Mouse (Mus musculus) CD8-positive naive resting alpha-beta T cell, adult 2 months (primary cell): Measurements from ENCODE around the gene Syt15.
"Not testable (repeated sequence)": the region's sequence is repeated elsewhere in the genome, so short reads cannot be mapped to it uniquely, and the experiment has no call there.

ENCODE experiments used
- DNase-seq, 2 experiments: peaks; one replicate each; pipeline ENCODE4 v3.0.0; 2022; ENCODE audit warnings: low read depth in 2 of 2, low spot score in 2 of 2

The Syt15 gene

DNA sequence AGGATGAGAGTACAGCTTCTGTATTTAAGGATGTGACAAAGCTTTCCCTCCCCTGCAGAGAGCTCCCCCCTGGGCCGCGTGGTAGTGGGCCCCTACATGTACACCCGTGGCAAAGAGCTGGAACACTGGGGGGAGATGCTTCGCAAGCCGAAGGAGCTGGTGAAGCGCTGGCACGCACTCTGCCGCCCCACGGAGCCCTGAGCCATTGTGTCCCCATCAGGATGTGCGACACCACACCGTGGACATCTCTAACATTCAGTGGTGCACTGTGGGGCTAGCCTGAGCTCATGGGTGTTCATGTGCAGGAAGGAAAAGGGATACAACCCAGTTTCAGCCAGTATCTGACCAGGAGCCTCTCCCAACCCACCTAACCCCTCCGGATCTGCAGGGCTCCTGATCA, 8.6 kb downstream of the Syt15 start:
- no peak for DNase-seq

DNA sequence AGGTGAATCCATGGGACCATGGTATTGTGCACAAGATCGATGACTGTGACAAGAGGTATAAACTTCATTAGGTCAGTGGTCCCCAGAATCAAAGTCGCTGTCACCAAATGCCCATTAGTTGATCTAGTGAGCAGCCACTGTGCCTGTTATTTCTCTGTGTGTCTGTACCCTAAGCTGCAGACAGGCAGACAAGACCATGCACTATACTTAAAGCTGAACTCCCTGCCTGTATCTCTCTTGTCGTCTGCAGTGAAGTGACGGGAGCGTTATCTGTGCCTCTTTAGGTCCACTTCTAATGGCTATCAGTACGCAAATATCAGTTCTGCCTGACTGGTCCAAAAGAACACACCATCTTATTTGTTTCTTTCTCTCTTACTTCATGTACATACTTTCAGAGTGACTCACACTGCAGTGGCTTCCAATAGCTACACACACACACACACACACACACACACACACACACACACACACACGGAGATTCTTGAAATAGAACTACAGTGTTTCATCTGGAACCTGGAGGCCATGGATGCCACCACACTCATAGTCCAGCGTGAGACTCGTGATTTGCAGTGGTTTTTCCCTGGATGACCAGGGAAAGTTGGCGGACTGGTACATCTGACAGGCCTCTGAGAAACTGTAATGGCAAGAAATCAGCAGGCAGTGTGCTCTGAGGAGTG, 9.6 kb downstream of the Syt15 start:
- DNase-seq, result no peak

DNA sequence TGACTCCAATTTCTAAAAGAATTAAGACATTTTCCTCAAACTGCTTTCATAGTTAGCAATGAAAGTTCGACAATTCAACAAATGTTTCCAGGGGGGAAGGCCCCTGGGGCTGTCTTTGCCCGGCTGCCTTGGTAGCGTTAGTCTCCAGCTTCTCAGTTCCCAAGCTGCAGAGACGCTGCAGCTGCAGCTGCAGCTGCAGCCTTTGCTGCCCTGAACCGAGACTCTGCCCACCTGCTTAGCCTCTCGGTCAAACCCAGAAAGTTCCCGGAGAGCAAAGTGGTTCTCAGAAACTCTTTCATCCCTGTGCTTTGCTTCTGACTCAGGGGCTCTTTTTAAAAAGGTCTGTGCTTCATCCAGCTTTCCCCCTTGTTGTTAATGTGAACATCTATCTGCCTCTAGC, 12.9 kb downstream of the Syt15 start:
- no peak for DNase-seq

DNA sequence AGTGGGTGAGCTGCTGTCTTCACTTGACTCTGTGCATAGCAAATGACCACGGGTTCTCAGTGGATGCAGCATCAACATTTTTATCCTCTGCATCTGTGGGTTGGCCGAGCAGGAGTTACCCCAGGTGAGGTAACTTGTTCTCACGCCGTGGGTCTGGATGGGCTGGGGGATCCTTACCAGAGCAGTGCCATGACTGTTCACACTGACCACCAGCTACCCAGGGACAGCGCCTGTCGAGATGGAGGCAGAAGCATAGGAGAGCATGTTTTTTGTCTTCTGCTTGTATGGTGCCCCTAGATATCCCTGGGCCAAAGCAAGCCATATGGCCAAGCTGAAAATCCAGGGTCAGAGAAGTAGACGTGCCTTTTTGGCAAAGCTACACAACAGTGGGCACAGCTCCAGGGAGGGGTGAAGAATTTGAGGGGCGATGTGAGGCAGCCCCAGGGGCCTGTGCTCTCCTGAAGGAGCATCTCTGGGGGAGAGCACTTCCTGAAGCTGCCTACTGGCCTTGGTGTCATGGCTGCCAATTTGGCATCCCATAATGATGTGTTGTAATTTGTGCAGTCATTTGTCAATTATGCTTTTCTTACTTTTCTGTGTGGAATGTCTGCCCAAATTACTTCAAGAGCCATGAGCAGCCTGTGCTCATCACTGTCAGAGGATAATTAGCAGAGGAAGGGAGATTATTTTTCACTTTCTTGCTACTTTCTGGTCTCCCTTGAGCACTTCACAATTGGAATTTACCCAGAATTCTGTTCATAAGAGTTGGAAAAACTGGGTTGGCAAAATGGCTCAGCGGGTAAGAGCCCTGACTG, 13.7 kb downstream of the Syt15 start:
- no peak for DNase-seq

DNA sequence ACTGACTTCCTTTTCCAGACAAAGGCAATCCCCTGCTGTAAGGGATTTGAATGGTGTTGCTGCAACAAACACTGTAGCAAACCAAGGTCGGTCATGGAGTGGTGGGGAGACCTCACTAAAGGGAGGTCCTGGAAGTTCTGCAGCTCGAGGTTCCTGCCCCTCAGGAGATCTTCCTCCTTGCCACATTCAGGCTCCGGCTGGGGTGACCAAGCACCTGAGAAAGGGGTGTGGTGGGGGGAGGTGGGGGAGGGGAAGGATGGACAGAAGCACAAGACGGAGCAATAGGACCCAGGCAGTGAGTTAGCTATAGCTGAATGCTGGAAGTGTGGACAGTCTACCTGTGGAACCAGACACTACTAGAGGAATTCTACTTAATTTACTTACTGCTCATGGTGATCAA, 14.5 kb downstream of the Syt15 start:
- DNase-seq, result no peak

DNA sequence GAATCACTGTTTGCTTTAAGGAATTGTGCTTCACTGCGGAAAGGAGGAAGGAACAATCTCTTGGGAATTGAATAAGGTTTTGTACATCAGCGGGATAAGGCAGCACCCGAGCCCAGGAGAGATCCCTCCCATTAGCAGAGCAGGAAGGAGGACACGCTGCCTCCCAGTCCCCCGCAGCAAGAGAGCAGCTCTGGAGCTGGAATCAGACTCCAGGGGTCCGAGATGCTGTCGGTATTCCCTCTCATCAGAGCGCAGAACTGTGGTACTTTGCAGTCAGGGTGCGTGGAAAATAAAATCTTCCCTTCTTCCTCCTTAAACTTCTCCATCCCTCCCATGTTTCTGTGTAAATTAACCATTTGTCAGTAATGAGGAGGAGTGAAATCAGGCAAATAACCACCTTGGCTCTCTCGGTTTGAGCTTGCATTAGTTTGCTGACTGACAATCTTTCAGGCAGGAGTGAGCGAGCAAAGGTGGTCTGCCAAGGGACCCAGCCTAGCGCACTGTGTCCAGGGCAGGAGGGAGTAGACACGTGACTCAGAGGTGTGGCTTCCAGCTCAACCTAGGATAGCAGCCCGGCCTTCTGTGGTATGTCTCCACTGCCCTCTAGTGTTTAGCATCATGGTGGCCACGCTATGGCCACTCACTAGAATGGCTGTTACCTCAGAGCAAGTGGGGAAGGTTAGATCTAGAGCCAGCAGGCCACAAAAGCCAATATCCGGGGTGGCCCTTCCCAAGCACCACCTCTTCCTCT, 15.4 kb downstream of the Syt15 start:
- no peak for DNase-seq

DNA sequence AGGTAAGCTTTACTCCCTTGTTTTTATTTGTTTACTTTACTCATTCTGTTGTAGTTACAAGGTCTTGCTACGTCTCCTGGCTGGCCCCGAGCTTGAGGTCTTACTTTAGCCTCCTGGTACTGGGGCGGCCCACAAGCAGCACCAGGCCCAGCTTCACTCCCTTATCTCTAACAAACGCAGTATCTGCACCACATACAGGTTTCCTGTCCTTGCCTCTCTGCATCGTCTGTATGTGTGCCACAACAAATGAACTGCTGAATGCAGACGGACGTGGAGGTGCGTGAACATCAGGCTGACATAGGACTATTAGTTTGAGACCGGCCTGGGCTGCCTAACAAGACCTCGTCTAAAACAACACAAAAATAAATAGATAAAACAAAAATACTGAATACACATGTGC, 20.9 kb downstream of the Syt15 start:
- no peak for DNase-seq

DNA sequence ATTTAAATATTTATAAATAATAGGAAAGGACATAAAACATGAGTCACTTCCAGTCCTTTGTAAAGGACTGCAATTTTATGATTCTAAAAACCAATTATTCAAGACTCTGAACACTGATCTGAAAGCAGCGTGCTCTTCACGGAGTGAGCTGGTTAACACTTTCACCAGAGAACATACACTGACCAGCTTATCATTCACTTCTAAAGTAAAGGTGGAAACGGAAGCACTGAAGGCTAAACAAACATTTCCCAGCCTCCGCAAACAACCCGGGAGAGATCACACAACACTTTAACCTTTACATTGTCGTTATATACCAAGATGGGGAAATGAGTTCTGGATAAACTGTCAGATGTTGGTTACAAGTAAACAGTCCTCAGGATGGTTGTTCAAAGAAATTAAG, 21.3 kb downstream of the Syt15 start:
- no peak for DNase-seq

DNA sequence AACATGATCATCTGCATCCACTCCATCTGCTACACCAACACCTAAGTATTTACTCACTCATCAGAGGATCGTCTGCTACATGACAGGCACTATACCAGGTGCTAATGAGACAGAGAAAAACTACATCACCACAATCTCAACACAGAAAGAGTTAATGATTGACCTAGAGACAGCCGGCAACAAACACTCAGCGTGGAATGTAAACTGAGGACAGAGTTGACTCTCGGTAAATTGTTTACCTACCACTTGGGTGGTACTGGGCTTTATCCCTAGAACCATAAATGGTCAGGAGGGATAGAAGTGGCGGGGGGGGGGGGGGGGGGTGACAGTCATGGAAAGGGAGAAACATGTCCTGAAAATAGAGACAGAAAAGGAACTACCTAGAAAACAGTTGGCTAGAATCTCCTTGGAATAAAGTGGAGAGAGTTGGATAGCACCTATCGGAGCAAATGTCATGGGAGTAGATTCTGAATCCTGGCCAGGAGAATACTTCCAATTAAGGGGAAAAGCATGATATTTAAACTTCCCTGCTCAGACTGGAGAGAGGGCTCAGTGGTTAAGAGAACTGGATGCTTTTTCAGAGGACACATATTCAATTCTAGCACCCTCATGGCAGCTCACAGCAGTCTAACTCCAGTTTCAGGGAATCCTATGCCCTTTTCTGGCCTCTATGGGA, 33.2 kb downstream of the Syt15 start:
- DNase-seq, result no peak

DNA sequence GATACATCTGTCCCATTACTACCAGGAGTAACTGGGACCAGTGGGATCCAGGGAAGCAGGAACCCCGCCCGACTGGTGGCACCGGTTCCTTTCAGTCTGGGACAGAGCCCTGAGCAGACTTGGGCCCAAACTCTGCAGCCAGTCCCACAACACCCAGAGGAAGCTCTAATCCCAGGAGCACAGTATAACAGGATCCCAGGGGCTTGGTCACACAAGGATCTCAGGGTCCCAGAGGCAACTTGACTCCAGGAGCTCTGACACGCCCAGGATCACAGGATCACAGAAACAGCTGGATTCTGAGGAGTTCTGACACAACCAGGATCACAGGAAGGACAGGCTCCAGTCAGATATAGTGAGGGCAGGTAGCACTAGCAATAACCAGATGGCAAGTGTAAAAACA, 33.9 kb downstream of the Syt15 start:
- no peak for DNase-seq

DNA sequence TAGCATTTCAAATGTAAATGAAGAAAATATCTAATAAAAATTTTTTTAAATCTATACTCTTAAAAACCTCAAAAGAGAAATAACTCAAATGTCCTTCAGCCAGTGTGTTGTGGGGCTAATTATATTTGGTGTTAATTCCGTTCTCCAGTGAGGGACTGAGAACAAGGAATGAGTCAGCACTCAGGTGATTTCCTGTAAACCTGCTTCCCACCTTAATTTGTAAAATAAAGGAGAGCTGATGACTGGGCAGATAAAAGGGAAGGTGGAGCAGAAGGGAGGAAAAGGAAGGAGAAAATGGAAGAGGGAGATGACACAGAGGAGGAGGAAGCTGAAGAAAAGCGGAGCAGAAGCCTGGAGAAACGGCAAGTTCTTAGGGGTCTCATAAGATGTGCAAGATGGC, 39.1 kb downstream of the Syt15 start:
- DNase-seq, result not testable (repeated sequence)

DNA sequence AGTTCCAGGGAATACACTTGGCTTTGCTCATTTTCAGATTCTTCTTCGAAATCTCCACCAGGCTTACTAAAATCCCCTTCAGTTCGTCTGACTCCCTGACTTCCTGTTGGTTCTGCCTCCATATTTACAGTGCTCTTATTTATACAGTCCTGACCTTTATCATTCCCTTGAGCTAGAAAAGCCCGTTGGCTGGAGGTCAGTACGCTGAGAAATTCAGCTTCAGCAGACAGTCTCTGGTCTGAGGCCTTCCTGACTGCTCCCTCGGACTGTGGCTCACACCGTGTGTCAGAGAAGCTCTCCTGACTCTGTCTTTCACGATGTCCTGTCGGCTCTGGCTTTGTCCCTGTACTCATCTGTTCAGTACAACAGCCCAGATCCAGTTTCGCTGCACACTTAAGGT, 48.7 kb downstream of the Syt15 start:
- DNase-seq, result no peak

DNA sequence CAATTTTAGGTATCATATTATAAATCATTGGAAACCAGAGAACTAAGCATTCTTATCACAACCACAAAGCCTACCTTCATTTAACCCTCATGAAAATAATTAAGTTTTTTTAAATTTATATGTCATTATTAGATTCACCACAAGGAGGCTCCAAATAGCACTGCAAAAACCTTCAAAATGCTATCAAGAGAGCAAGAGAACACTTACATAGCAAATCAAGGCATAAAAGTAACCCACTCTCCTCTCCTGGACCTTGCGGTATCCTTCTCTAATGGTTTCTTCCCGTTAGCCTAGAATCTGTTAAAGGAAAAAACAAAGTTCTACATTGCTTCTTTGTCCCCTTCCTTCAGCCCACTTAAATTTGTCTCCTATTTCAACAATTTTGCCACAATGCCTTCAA, 53.9 kb downstream of the Syt15 start:
- DNase-seq, result peak in 1 of 2 experiments; percentile 2

DNA sequence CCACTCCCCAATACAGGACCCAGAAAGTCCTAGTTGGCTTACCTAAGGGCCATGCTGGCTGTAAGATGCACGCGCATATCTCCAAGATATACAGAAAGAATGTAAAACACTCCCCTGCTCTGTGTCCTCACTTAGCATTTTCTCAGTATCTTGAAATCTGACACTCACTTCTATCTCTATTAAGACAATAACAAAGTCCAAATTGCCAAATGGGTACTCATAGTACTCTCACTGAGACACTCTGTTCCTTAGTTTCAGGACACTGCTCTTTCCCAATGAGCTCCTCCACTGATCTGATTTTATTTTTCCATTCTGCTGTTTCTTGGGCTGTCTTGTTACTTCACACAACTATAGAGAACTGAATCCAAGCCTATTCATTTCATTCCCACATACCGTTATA, 54.7 kb downstream of the Syt15 start:
- no peak for DNase-seq

DNA sequence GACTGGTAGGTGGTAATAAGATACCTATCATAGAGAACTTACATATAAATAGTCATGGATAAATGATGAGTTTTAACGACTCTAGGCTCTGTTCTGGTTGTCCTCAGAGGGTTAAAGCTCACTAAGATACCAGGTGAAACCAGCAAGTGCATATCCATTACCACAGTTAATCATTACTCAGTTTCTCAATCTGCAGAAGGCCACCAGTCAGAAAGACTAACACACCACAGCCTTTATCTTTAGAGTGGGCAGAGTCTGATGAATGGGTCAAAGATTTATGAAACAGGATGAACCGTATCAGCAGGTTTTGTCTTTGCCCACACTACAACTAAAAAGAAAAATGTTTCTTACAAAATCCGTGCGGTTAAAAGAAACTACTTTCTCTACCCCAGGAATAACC, 55.8 kb downstream of the Syt15 start:
- no peak for DNase-seq

DNA sequence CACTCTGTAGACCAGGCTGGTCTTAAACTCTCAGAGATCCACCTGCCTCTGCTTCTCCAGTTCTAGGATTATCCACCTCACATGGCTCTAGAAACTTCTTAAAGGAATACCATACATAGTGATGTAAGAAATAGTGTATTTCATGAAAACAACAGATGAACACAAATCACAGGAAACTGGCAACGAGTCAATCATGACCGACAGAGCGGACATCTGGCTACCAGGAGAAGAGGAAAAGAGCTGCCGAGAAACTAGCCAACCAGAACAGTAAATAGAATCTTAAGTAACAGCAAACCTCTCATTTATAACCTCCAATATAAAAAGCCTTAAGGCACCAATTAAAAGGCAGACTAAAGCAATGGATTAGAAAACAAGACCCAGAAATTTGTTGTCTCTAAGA, 60.3 kb downstream of the Syt15 start:
- DNase-seq, result no peak
